Mouse (Mus musculus) intestine, embryonic 14.5 days (tissue): Measurements from ENCODE around the gene Grm8. TPM values are rescaled to one million over a fixed set of nuclear protein-coding genes. Genes with fewer than 3 reads are reported as not detected.
A peak's percentile ranks its signal among the peaks of the same experiment; 100 is the strongest.

ENCODE experiments used
- ATAC-seq: fragments of 200-750 bp; cut with Nextera tagmentation; replicated peaks from 2 replicates; pipeline ENCODE4 v1.8.0; 2017; ENCODE audit warnings: low read depth, moderate number of reproducible peaks, moderate TSS enrichment, moderate library complexity; ENCODE audit not compliant: low FRiP score, low TSS enrichment
- DNase-seq: peaks from one replicate; pipeline ENCODE4 v3.0.0-alpha.2; 2018; ENCODE audit warnings: low spot score
- H3K27ac ChIP-seq: fragments of 300-500 bp; sonication (generic); 2 replicates; pipeline ENCODE4 v1.5.1; 2014; ENCODE audit warnings: low read depth, mild to moderate bottlenecking, control low read depth
- H3K27me3 ChIP-seq: fragments of 300-500 bp; sonication (generic); replicated peaks from 2 replicates; pipeline ENCODE4 v1.6.1; 2014; ENCODE audit warnings: low read length, control low read depth; ENCODE audit not compliant: control insufficient read depth, insufficient read depth
- H3K36me3 ChIP-seq: fragments of 300-500 bp; sonication (generic); 2 replicates; pipeline ENCODE4 v1.6.1; 2014; ENCODE audit warnings: low read length, control low read depth; ENCODE audit not compliant: control insufficient read depth, insufficient read depth
- H3K4me1 ChIP-seq: fragments of 300-500 bp; sonication (generic); replicated peaks from 2 replicates; pipeline ENCODE4 v1.6.1; 2014; ENCODE audit warnings: low read length, control low read depth, mixed read lengths; ENCODE audit not compliant: control insufficient read depth, insufficient read depth
- H3K4me2 ChIP-seq: fragments of 300-500 bp; sonication (generic); 2 replicates; pipeline ENCODE4 v1.6.1; 2014; ENCODE audit warnings: low read length
- H3K4me3 ChIP-seq: fragments of 300-500 bp; sonication (generic); 2 replicates; pipeline ENCODE4 v1.5.1; 2014; ENCODE audit warnings: low read depth, low read length, control low read depth, mixed read lengths
- H3K9ac ChIP-seq: fragments of 300-500 bp; sonication (generic); 2 replicates; pipeline ENCODE4 v1.6.1; 2014; ENCODE audit warnings: mild to moderate bottlenecking, low read length
- H3K9me3 ChIP-seq: fragments of 300-500 bp; sonication (generic); 2 replicates; pipeline ENCODE4 v1.6.1; 2016; ENCODE audit warnings: low read length, control low read depth; ENCODE audit not compliant: control insufficient read depth
- WGBS: fragments of 180-500 bp; shearing (Covaris S2); extraction: QIAGEN DNeasy Blood & Tissue Kit; methylation state at CpG from one replicate; pipeline ENCODE4 v1.1.7; 2014; 5-methylcytosine and 5-hydroxymethylcytosine counted together
- polyA plus RNA-seq: library from polyadenylated mRNA; unstranded; fragments of >200 nt; fragmentation: Nextera tagmentation; extraction: Ambion mirVana; gene quantifications from 2 replicates; pipeline ENCODE4 v1.2.1, GENCODE M21; 2014

Grm8 gene
- polyA plus RNA-seq, 1 experiment from 2014 or later = 4.8 TPM

- Histone ChIP-seq H3K9me3 (no peaks in the 10 kb centered on the region), H3K4me1 (no peaks in the 10 kb centered on the region), H3K4me3 (no peak overlapping the region), H3K4me2 (no peak overlapping the region), H3K9ac (no peak overlapping the region), H3K36me3 (no peaks in the 10 kb centered on the region), H3K27me3 (no peaks in the 10 kb centered on the region), H3K27ac (no peak overlapping the region)
- WGBS = 91% methylated on average over 2 of the region's 2 CpGs
- no peak for ATAC-seq
- DNase-seq = no peak
Measured at GRCm38 (mm10) chr6:27997250-27997649, 137.7 kb downstream of the Grm8 start.

- no peak overlapping the region for H3K4me2 ChIP-seq
- no peak overlapping the region for H3K27ac ChIP-seq
- no peak overlapping the region for H3K9ac ChIP-seq
- DNase-seq = no peak
- ATAC-seq = no peak
- H3K27me3 ChIP-seq = no peaks in the 10 kb centered on the region
- H3K9me3 ChIP-seq = no peaks in the 10 kb centered on the region
- 80% methylated on average over 4 of the region's 4 CpGs for WGBS
- H3K4me1 ChIP-seq = no peaks in the 10 kb centered on the region
- no peak overlapping the region for H3K4me3 ChIP-seq
- H3K36me3 ChIP-seq = no peaks in the 10 kb centered on the region
Measured at GRCm38 (mm10) chr6:27991241-27991640, 143.7 kb downstream of the Grm8 start.

- 90% methylated on average over 3 of the region's 3 CpGs for WGBS
Measured at GRCm38 (mm10) chr6:27982598-27982997, 152.4 kb downstream of the Grm8 start.

GRCm38 (mm10) chr6:27982021-27982420 is 153.0 kb downstream of the Grm8 start:
- Histone ChIP-seq H3K36me3 (no peaks in the 10 kb centered on the region), H3K9ac (no peak overlapping the region), H3K4me1 (no peaks in the 10 kb centered on the region), H3K9me3 (no peaks in the 10 kb centered on the region), H3K4me2 (no peak overlapping the region), H3K27ac (no peak overlapping the region), H3K4me3 (no peak overlapping the region), H3K27me3 (no peaks in the 10 kb centered on the region)
- DNase-seq = peak; percentile 52
- no peak for ATAC-seq
- WGBS = 24% methylated on average over 1 of the region's 1 CpGs

More at GRCm38 (mm10) chr6:27982598-27982997, 152.4 kb downstream of the Grm8 start:
- Histone ChIP-seq H3K36me3 (no peaks in the 10 kb centered on the region), H3K4me2 (no peak overlapping the region), H3K27ac (no peak overlapping the region), H3K4me1 (no peaks in the 10 kb centered on the region), H3K4me3 (no peak overlapping the region), H3K27me3 (no peaks in the 10 kb centered on the region), H3K9me3 (no peaks in the 10 kb centered on the region), H3K9ac (no peak overlapping the region)
- no peak for ATAC-seq
- DNase-seq = no peak

- H3K9ac ChIP-seq = no peak overlapping the region
- H3K4me1 ChIP-seq = no peaks in the 10 kb centered on the region
- H3K27me3 ChIP-seq = no peaks in the 10 kb centered on the region
- H3K4me3 ChIP-seq = no peak overlapping the region
- no peaks in the 10 kb centered on the region for H3K36me3 ChIP-seq
- DNase-seq (no peak), ATAC-seq (no peak)
- no peak overlapping the region for H3K4me2 ChIP-seq
- WGBS = 92% methylated on average over 5 of the region's 5 CpGs
- no peak overlapping the region for H3K27ac ChIP-seq
- H3K9me3 ChIP-seq = no peaks in the 10 kb centered on the region
Measured at GRCm38 (mm10) chr6:27977361-27977760, 157.6 kb downstream of the Grm8 start.

GRCm38 (mm10) chr6:27968859-27969258 is 166.1 kb downstream of the Grm8 start:
- Histone ChIP-seq H3K27ac (no peak overlapping the region), H3K4me1 (no peaks in the 10 kb centered on the region), H3K4me3 (no peak overlapping the region), H3K36me3 (no peaks in the 10 kb centered on the region), H3K9me3 (no peaks in the 10 kb centered on the region), H3K4me2 (no peak overlapping the region), H3K27me3 (no peaks in the 10 kb centered on the region), H3K9ac (no peak overlapping the region)
- DNase-seq = no peak
- 88% methylated on average over 2 of the region's 2 CpGs for WGBS
- ATAC-seq = no peak

- Histone ChIP-seq H3K36me3 (no peaks in the 10 kb centered on the region), H3K9ac (no peak overlapping the region), H3K4me2 (no peak overlapping the region), H3K9me3 (no peaks in the 10 kb centered on the region), H3K27me3 (no peaks in the 10 kb centered on the region), H3K4me1 (no peaks in the 10 kb centered on the region), H3K4me3 (no peak overlapping the region), H3K27ac (no peak overlapping the region)
- ATAC-seq = no peak
- 90% methylated on average over 3 of the region's 3 CpGs for WGBS
- DNase-seq = no peak
Measured at GRCm38 (mm10) chr6:27967037-27967436, 167.9 kb downstream of the Grm8 start.

GRCm38 (mm10) chr6:27965237-27965636 is 169.7 kb downstream of the Grm8 start:
- WGBS = 12% methylated on average over 2 of the region's 2 CpGs
- H3K9ac ChIP-seq = no peak overlapping the region
- H3K4me3 ChIP-seq = no peak overlapping the region
- no peaks in the 10 kb centered on the region for H3K4me1 ChIP-seq
- no peaks in the 10 kb centered on the region for H3K9me3 ChIP-seq
- ATAC-seq (no peak), DNase-seq (no peak)
- H3K4me2 ChIP-seq = no peak overlapping the region
- H3K27ac ChIP-seq = no peak overlapping the region
- no peaks in the 10 kb centered on the region for H3K27me3 ChIP-seq
- H3K36me3 ChIP-seq = no peaks in the 10 kb centered on the region

GRCm38 (mm10) chr6:27963887-27964286 is 171.1 kb downstream of the Grm8 start:
- Histone ChIP-seq H3K4me3 (no peak overlapping the region), H3K27me3 (no peaks in the 10 kb centered on the region), H3K4me2 (no peak overlapping the region), H3K27ac (no peak overlapping the region), H3K4me1 (no peaks in the 10 kb centered on the region), H3K9me3 (no peaks in the 10 kb centered on the region), H3K36me3 (no peaks in the 10 kb centered on the region), H3K9ac (no peak overlapping the region)
- DNase-seq (no peak), ATAC-seq (no peak)
- WGBS = 87% methylated on average over 1 of the region's 1 CpGs
